Mouse (Mus musculus) hindbrain, embryonic 14.5 days (tissue): ENCODE measurements around the gene Unc13d. TPM values are rescaled to one million over a fixed set of nuclear protein-coding genes. Genes with fewer than 3 reads are reported as not detected.
"Not testable (repeated sequence)": the region's sequence is repeated elsewhere in the genome, so short reads cannot be mapped to it uniquely, and the experiment has no call there.

Source experiments
- ATAC-seq: fragments of 200-750 bp; cut with Nextera tagmentation; 2 replicates; pipeline ENCODE4 v1.8.0; 2017; ENCODE audit warnings: moderate number of reproducible peaks, mild to moderate bottlenecking, moderate TSS enrichment, moderate library complexity; ENCODE audit not compliant: low FRiP score
- DNase-seq: peaks from one replicate; pipeline ENCODE4 v3.0.0-alpha.2; 2015; ENCODE audit warnings: low spot score
- H3K27ac ChIP-seq: fragments of 300-500 bp; sonication (generic); 2 replicates; pipeline ENCODE4 v1.5.1; 2014; ENCODE audit warnings: mild to moderate bottlenecking, moderate library complexity
- H3K27me3 ChIP-seq: fragments of 300-500 bp; sonication (generic); 2 replicates; pipeline ENCODE4 v1.6.1; 2014; ENCODE audit warnings: mild to moderate bottlenecking, low read length, mixed read lengths; ENCODE audit not compliant: control insufficient read depth, insufficient read depth
- H3K36me3 ChIP-seq: fragments of 300-500 bp; sonication (generic); replicated peaks from 2 replicates; pipeline ENCODE4 v1.6.1; 2014; ENCODE audit not compliant: control insufficient read depth, insufficient read depth
- H3K4me1 ChIP-seq: fragments of 300-500 bp; sonication (generic); replicated peaks from 2 replicates; pipeline ENCODE4 v1.6.1; 2014; ENCODE audit warnings: antibody characterized with exemption, low read length, mixed read lengths; ENCODE audit not compliant: control insufficient read depth, insufficient read depth
- H3K4me2 ChIP-seq: fragments of 300-500 bp; sonication (generic); replicated peaks from 2 replicates; pipeline ENCODE4 v1.6.1; 2014; ENCODE audit warnings: mild to moderate bottlenecking, moderate library complexity
- H3K4me3 ChIP-seq: fragments of 300-500 bp; sonication (generic); replicated peaks from 2 replicates; pipeline ENCODE4 v1.5.1; 2014; ENCODE audit warnings: mild to moderate bottlenecking, low read length
- H3K9ac ChIP-seq: fragments of 300-500 bp; sonication (generic); 2 replicates; pipeline ENCODE4 v1.6.1; 2014
- H3K9me3 ChIP-seq: fragments of 300-500 bp; sonication (generic); 2 replicates; pipeline ENCODE4 v1.6.1; 2016; ENCODE audit warnings: low read length; ENCODE audit not compliant: control insufficient read depth
- WGBS: fragments of 180-500 bp; shearing (Covaris S2); extraction: QIAGEN DNeasy Blood & Tissue Kit; methylation state at CpG from one replicate; pipeline ENCODE4 v1.1.7; 2014; 5-methylcytosine and 5-hydroxymethylcytosine counted together
- polyA plus RNA-seq: library from polyadenylated mRNA; unstranded; fragments of >200 nt; fragmentation: Nextera tagmentation; extraction: Ambion mirVana; gene quantifications from 2 replicates; pipeline ENCODE4 v1.2.1, GENCODE M21; 2014

Gene Unc13d
- 0.75 and 0.83 TPM in 2 replicates for polyA plus RNA-seq

- 0 out of 2 replicates have a peak within 1 kb of the TSS, but pooled peaks have one; percentile 51 for H3K27ac ChIP-seq
- no peak for DNase-seq
- H3K4me3 ChIP-seq = peak within 1 kb of the TSS; percentile 22
- H3K4me2 ChIP-seq = peak within 1 kb of the TSS; percentile 54
- peak within 1 kb of the TSS; percentile 54 for H3K9ac ChIP-seq
- H3K27me3 ChIP-seq = no peaks in the 10 kb centered on the region
- peaks cover 4% of the 10 kb centered on the region; the same call in 1 of the 2 replicates for H3K4me1 ChIP-seq
- ATAC-seq = no peak
- H3K9me3 ChIP-seq = no peaks in the 10 kb centered on the region
- WGBS = 61% methylated on average over 22 of the region's 22 CpGs
- peaks cover 38% of the 10 kb centered on the region for H3K36me3 ChIP-seq
These were observed at the start of gene Unc13d for GRCm38 (mm10) chr11:116077446-116078204. Gene Unc13d (minus strand): TSS chr11:116077961.

- H3K9me3 ChIP-seq = no peaks in the 10 kb centered on the region
- 91% methylated on average over 15 of the region's 15 CpGs for WGBS
- ATAC-seq = no peak
These were observed 48.5 kb upstream of the Unc13d start for GRCm38 (mm10) chr11:116126261-116126660.

GRCm38 (mm10) chr11:116121731-116122245 lies 44.0 kb upstream of the Unc13d start:
- ATAC-seq = not testable (repeated sequence)

More at GRCm38 (mm10) chr11:116126261-116126660, 48.5 kb upstream of the Unc13d start:
- H3K36me3 ChIP-seq = no peaks in the 10 kb centered on the region
- DNase-seq = no peak
- H3K4me2 ChIP-seq = no peak overlapping the region
- H3K4me1 ChIP-seq = peaks cover 10% of the 10 kb centered on the region
- H3K27me3 ChIP-seq = no peaks in the 10 kb centered on the region
- H3K4me3 ChIP-seq = no peak overlapping the region
- no peak overlapping the region for H3K9ac ChIP-seq
- no peak overlapping the region for H3K27ac ChIP-seq

GRCm38 (mm10) chr11:116117819-116118218 lies 40.1 kb upstream of the Unc13d start:
- Histone ChIP-seq H3K27me3 (no peaks in the 10 kb centered on the region), H3K27ac (no peak overlapping the region), H3K36me3 (no peaks in the 10 kb centered on the region), H3K4me2 (no peak overlapping the region), H3K9ac (no peak overlapping the region), H3K9me3 (no peaks in the 10 kb centered on the region), H3K4me1 (no peaks in the 10 kb centered on the region), H3K4me3 (no peak overlapping the region)
- ATAC-seq (no peak), DNase-seq (no peak)

More at GRCm38 (mm10) chr11:116121731-116122245, 44.0 kb upstream of the Unc13d start:
- WGBS = 92% methylated on average over 8 of the region's 8 CpGs
- not testable (repeated sequence) for H3K27me3 ChIP-seq, H3K4me2 ChIP-seq, H3K27ac ChIP-seq, H3K9me3 ChIP-seq, H3K36me3 ChIP-seq, H3K4me1 ChIP-seq, H3K9ac ChIP-seq, H3K4me3 ChIP-seq, DNase-seq

- WGBS = 78% methylated on average over 12 of the region's 12 CpGs
- Histone ChIP-seq H3K9me3 (no peaks in the 10 kb centered on the region), H3K4me3 (no peak overlapping the region), H3K27me3 (0 out of 2 replicates have a peak, but pooled peaks cover 1% of the 10 kb centered on the region), H3K4me1 (no peaks in the 10 kb centered on the region), H3K36me3 (no peaks in the 10 kb centered on the region), H3K9ac (no peak overlapping the region), H3K4me2 (no peak overlapping the region), H3K27ac (no peak overlapping the region)
- DNase-seq (no peak), ATAC-seq (no peak)
These were observed 39.5 kb upstream of the Unc13d start for GRCm38 (mm10) chr11:116117241-116117640.

- H3K9me3 ChIP-seq = no peaks in the 10 kb centered on the region
- H3K4me2 ChIP-seq = no peak overlapping the region
- H3K27me3 ChIP-seq = peaks cover 55% of the 10 kb centered on the region
- peaks cover 21% of the 10 kb centered on the region; the same call in 1 of the 2 replicates for H3K4me1 ChIP-seq
- DNase-seq (no peak), ATAC-seq (no peak)
- WGBS = 83% methylated on average over 19 of the region's 19 CpGs
- no peaks in the 10 kb centered on the region for H3K36me3 ChIP-seq
- no peak overlapping the region for H3K4me3 ChIP-seq
- H3K27ac ChIP-seq = no peak overlapping the region
- no peak overlapping the region for H3K9ac ChIP-seq
These were observed 33.9 kb upstream of the Unc13d start for GRCm38 (mm10) chr11:116111611-116112203.

GRCm38 (mm10) chr11:116111067-116111466 lies 33.3 kb upstream of the Unc13d start:
- Histone ChIP-seq H3K4me2 (no peak overlapping the region), H3K9ac (no peak overlapping the region), H3K9me3 (no peaks in the 10 kb centered on the region), H3K4me1 (peaks cover 24% of the 10 kb centered on the region; the same call in 1 of the 2 replicates), H3K4me3 (no peak overlapping the region), H3K27ac (no peak overlapping the region), H3K36me3 (no peaks in the 10 kb centered on the region), H3K27me3 (peaks cover 62% of the 10 kb centered on the region)
- DNase-seq = no peak
- no peak for ATAC-seq
- 79% methylated on average over 4 of the region's 4 CpGs for whole genome bisulfite sequencing

- Histone ChIP-seq H3K27ac (no peak overlapping the region), H3K9me3 (no peaks in the 10 kb centered on the region), H3K4me1 (peaks cover 27% of the 10 kb centered on the region; the same call in 1 of the 2 replicates), H3K4me2 (peak overlapping the region; percentile 52), H3K36me3 (no peaks in the 10 kb centered on the region), H3K27me3 (peaks cover 67% of the 10 kb centered on the region), H3K4me3 (peak overlapping the region; percentile 34; the same call in 1 of the 2 replicates), H3K9ac (0 out of 2 replicates have a peak overlapping the region, but pooled peaks have one; percentile 49)
- 35% methylated on average over 10 of the region's 10 CpGs for WGBS
- DNase-seq = no peak
- ATAC-seq = no peak
These were observed 32.8 kb upstream of the Unc13d start for GRCm38 (mm10) chr11:116110540-116110939.

- H3K9me3 ChIP-seq = no peaks in the 10 kb centered on the region
- H3K27ac ChIP-seq = no peak overlapping the region
- ATAC-seq = no peak
- no peaks in the 10 kb centered on the region for H3K36me3 ChIP-seq
- no peak for DNase-seq
- H3K4me1 ChIP-seq = peaks cover 27% of the 10 kb centered on the region; the same call in 1 of the 2 replicates
- 1% methylated on average over 35 of the region's 35 CpGs for WGBS
- H3K4me2 ChIP-seq = peak overlapping the region; percentile 52
- peaks cover 69% of the 10 kb centered on the region for H3K27me3 ChIP-seq
- H3K9ac ChIP-seq = peak overlapping the region; percentile 49
- H3K4me3 ChIP-seq = peak overlapping the region; percentile 34
These were observed 32.4 kb upstream of the Unc13d start for GRCm38 (mm10) chr11:116110131-116110530.
